Mouse (Mus musculus): ENCODE measurements around the gene Abhd17a.

The Abhd17a gene

DNA sequence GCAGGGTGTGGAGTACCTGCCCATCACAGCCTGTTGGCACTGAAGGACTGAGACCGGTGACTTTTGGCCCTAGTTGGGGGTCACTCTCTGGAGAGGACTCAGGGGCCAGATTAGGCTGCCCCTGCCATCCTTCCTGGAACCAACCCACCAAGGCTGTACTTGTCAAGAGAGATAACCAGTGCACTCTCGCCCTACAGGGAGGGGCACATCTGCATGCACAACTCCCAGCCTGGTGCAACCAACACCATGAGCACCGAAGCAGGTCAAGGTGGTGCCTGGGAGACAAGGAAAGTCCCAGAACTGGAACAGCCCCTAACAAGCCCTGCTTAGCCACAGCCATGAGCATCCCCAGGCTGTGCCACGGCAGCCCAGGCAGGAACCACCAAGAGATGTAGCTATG lies 43.2 kb downstream of the Abhd17a start:
- no peak for DNase-seq (ENCODE audit: low spot score)

DNA sequence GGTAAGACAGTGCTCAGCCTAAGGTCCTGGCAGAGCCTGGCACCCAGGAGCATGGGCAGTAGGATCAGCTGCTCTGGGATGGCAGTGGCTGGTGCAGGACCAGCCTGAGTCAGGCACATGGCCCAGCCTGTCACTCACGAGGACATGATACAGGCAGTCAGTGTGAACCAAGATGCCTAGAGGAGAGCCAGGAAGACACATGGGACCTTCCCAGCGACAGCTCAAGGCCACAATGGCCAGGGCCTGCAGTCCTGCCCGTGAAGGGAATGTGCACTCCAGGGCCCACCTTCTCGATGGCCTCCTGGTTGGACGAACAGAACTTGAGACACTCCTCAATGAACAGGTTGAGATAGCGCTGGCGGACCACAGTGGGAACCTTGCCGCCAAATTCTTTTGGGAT lies 44.6 kb downstream of the Abhd17a start:
- no peak for DNase-seq (ENCODE audit: low spot score)

DNA sequence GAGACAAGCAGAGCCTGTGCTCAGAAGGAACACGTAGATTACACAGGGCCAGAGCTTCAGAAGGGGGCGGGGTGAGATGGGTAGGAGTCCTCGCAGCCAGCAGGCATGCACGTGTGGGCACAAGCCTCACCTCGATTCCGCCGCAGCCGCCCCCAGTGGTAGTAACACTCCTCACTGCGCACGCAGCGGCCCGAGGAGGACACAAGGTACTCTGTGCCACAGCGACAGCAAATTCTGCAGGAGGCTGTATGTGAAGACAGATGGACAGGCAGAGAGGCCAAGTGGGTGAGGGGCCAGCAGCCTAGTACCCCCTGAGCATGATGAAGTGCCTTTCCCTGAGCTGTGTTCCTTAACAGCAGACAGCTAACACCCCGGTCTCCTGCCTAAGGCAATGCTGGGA lies 46.3 kb downstream of the Abhd17a start:
- no peak for DNase-seq (ENCODE audit: low spot score)

DNA sequence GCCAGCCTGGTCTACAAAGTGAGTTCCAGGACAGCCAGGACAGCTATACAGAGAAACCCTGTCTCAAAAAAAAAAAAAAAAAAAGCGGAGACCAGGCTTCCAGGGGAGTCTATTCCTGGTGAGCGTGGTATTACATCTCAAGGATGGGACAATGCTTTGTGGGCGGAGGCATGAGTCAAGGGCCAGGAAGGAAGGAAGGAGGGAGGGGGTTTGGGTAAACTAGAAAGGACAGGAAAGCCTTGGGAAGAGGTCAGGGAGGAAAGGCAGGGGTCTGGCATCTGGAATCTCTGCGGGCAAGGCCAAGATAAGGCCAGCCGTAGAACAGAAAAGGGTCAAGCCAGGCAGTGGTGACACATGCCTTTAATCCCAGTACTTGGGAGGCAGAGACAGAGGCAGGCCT lies 50.6 kb downstream of the Abhd17a start:
- DNase-seq (ENCODE audit: low spot score) = peak; percentile 39

DNA sequence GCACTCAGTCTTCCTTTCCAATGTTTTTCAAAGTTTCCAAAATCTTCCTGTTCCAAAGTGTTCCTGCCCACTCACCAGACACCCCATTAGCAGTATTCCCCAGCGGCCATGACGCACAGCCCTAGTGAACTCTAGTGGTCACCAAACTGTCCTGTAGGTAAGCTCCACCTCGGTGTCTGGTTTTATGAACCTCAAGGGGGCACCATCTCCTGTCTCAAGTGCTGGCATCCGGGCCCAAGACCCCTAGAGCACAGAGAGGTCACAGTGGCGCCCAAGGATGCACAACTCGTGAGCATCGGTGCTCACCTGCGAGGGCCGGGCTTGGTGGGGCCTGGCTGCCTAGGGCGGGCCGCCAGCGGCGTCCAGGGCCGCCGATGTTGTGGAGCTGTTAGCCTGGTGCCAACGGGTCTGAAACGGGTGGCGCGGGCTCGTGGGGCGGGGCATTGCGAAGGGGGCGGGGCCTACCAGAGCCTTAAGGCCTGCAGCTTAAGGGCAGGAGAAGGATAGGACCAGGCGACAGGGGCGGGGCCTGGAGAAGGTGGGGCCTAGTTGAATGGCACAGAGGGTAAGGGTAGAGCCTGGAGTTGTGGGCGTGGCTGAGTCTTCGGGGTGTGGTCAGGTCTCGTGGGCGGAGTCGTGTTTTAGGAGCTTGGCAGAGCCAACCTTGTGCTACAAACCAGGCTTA lies 51.3 kb downstream of the Abhd17a start, which contains the start of gene Atp8b3:
Atp8b3 (minus strand) TSS at position 415 of the 685 bp plus-strand sequence.
- peak; percentile 89 for DNase-seq (ENCODE audit: low spot score)

DNA sequence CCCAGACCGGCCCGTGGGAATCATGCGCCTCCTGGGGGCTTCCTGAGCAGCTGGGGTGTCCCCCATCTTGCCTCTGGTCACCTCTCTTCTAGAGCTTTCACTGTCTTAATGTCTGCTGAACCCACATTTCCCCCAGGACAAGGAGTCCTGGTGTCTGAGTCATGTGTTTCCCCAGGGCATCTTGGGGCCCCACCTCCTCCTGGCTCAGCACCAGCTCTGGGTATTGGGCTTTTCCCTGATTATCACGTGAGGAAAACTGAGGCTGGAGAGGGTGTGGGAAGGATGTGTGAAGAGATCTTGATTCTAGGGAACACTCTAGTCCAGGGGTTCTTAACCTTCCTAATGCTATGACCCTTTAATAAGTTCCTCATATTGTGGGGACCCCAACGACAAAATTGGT lies 52.0 kb downstream of the Abhd17a start:
- DNase-seq (ENCODE audit: low spot score) = peak; percentile 70

DNA sequence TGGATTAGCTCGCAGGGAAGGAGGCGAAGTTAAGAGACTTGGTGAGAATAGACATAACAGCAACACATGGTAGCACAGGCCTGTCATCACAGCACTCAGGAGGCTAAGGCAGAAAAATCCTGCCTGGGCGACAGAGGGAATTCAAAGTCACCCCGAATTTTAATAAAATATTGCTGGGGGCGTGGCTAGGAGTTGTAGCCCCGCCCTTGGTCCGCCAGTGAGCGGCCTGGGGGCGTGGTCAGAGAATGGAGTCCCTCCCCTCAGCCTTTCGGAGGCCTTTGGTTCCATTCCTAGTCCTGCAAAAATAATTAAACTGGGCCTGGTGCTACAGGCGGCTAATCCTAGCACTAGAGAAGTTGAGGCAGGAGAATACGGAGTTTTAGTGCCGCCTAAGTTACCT lies 54.4 kb downstream of the Abhd17a start:
- no peak for DNase-seq (ENCODE audit: low spot score)

DNA sequence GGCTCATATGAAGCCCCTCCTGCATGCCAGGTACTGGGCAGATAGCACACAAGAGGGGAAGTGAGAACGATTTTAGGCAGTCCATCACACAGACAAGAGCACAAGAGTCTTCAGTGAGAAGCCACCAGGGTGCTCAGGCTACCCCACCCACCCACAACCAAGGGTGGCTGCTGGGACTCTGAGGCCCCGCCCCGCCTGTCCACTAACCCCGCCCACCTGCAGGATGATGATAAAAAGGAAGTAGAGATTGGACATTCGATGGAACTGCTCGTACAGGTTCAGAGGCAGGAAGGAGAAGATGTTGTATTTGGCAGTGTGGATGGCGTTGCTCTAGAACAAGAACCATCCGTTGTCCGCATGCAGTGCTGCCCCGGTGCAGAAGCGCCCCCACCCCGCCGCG lies 55.1 kb downstream of the Abhd17a start:
- no peak for DNase-seq (ENCODE audit: low spot score)

DNA sequence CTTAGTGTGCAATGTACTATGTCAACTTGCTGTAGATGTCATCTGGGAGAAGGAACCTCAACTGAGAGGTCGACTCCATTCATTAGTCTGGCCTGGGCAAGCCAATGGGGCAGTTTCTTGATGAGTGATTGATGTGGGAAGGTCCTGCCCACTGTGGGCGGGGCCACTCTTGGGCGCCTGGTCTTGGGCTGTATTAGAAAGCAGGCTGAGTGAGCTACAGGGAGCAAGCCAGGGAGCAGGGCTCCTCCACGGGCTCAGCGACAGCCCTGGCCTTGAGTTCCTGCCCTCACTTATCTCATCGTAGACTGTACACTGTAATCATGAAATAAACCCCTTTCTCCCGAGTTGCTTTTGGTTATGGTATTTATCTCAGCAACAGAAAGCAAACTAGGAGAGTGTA lies 56.4 kb downstream of the Abhd17a start:
- peak; percentile 29 for DNase-seq (ENCODE audit: low spot score)

All from MN1 (cell line).